Mouse (Mus musculus): ENCODE results near the gene Rora. TPM values are rescaled to one million over a fixed set of nuclear protein-coding genes. Genes with fewer than 3 reads are reported as not detected.

Rora gene
- polyA plus RNA-seq, 1 experiment from 2014 or later: 8.9 TPM

DNA sequence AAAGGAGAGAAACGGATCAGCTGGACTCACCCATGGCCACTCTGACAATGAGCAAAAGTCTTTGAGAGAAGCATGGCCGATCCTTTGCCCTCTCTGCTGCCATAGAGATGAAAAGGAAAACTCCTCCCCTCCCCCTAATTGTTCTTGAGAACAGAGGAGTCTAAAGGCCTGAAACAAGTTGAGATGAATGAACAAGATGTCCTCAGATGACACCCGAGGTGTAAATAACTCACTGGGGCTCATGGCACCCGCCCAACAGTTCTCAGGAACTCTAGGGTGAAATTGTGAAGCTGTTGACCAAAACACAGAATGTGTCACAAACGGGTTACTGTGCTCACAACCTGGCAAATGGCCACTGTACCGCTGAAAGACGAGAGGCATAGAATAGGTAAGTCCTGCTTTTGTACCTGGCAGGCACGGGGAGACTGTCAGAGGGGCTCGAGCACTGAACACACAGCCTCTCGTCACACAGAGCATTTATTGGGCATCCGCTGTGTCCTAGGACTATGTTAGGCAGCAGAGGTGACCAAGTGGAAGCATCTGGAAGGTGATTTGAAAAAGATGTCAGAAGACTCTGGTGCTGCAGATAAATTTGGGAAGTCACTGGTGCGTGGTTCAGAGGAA lies 467.6 kb downstream of the Rora start:
- no peak for ATAC-seq (replicated peaks; ENCODE audit: low FRiP score)
- no peak overlapping the region for H3K4me3 ChIP-seq (replicated peaks)
- H3K9me3 ChIP-seq (replicated peaks): no peaks in the 10 kb centered on the region
- no peaks in the 10 kb centered on the region for H3K27me3 ChIP-seq
- H3K9ac ChIP-seq: no peak overlapping the region
- H3K27ac ChIP-seq: no peak overlapping the region
- H3K4me1 ChIP-seq: peaks cover 30% of the 10 kb centered on the region
- H3K36me3 ChIP-seq: no peaks in the 10 kb centered on the region
- WGBS: 36% methylated on average over 12 of the region's 12 CpGs
- no peak overlapping the region for H3K4me2 ChIP-seq

DNA sequence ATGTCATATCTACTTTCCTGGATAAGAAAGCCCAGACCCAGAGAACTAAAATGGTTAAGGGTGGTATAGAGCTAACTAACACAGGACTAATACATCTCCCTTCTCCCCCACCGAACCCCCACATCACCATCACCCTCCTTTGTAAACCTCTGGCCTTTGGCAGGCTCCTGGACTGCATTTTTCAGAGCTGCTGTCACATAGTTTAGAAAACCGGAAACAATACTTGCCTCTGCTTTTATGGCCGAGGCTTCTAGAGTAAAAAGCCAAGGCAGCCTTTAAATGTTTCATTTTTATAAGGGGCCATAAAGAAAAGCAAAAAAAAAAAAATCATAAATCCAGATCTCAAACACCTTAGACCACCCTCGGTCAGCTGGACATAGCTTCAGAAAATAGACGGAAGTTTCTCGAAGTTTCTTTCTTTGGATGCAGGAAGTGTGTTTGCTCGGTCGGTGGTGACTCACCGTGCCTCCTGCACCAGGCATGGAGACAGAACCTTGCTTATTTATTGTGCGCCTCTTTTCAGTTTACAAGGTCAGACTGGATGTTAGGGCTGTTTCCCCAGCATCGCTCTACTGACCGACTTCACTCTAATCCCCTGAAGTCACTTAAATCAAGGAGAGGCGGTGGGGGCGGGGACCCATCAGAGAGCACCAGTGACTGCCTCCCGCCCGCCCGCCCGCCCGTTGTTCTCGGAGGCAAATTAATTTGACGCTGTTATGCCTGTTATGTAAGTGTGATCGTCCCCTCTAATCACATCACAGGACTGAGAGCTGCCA lies 471.6 kb downstream of the Rora start:
- ATAC-seq (replicated peaks; ENCODE audit: low FRiP score): peak; percentile 70
- peak overlapping the region; percentile 28; the same call in 1 of the 2 replicates for H3K4me3 ChIP-seq (replicated peaks)
- WGBS: 3% methylated on average over 22 of the region's 22 CpGs
- peaks cover 30% of the 10 kb centered on the region for H3K4me1 ChIP-seq
- H3K36me3 ChIP-seq: no peaks in the 10 kb centered on the region
- H3K4me2 ChIP-seq: peak overlapping the region; percentile 60
- no peaks in the 10 kb centered on the region for H3K9me3 ChIP-seq (replicated peaks)
- H3K27me3 ChIP-seq: no peaks in the 10 kb centered on the region
- H3K27ac ChIP-seq: peak overlapping the region; percentile 55; the same call in 1 of the 2 replicates
- H3K9ac ChIP-seq: no peak overlapping the region

DNA sequence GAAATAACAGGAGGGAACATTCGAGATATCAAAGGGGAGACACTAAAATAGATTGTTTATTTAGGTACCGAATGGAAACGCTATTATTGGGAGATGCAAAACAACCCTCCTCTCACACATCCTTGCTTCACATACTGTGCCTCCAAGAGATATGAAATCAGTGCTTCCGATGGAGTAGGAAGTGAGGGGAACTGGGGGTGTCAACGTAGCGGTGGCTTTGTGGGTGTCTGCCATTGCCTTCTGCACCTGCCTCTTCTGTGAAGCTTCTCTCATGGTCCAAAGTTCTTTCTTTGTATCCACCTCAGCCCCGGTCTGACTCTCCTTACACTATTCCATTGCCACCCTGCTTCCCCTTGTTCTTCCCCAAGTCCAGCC lies 472.2 kb downstream of the Rora start:
- H3K27me3 ChIP-seq: no peaks in the 10 kb centered on the region
- H3K4me3 ChIP-seq (replicated peaks): peak overlapping the region; percentile 28; the same call in 1 of the 2 replicates
- H3K36me3 ChIP-seq: no peaks in the 10 kb centered on the region
- no peak overlapping the region for H3K9ac ChIP-seq
- no peak overlapping the region for H3K27ac ChIP-seq
- H3K9me3 ChIP-seq (replicated peaks): no peaks in the 10 kb centered on the region
- H3K4me2 ChIP-seq: peak overlapping the region; percentile 60
- no peak for ATAC-seq (replicated peaks; ENCODE audit: low FRiP score)
- WGBS: 34% methylated on average over 7 of the region's 7 CpGs
- H3K4me1 ChIP-seq: peaks cover 30% of the 10 kb centered on the region

DNA sequence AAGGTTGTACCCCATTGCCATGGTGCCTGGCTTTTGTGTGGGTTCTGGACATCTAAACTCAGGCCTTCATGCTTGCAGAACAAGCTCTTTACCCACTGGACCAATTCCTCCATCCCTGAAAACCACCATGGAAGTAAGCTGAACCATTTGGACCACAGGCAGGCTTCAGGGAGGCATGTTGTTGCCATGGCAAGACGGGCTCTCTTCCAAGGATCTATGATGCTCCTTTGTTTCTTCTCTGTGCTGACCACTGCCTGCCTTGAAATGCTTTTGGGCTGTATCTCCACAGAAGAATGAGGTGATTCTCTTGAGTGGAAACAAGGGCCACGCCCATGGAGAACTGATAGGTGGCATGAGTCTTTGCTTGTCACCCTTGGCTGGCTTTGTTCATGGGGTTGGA lies 473.0 kb downstream of the Rora start:
- no peak overlapping the region for H3K4me3 ChIP-seq (replicated peaks)
- H3K9ac ChIP-seq: no peak overlapping the region
- 93% methylated on average over 2 of the region's 2 CpGs for WGBS
- peaks cover 22% of the 10 kb centered on the region for H3K4me1 ChIP-seq
- ATAC-seq (replicated peaks; ENCODE audit: low FRiP score): no peak
- H3K27ac ChIP-seq: no peak overlapping the region
- no peaks in the 10 kb centered on the region for H3K27me3 ChIP-seq
- no peaks in the 10 kb centered on the region for H3K9me3 ChIP-seq (replicated peaks)
- H3K4me2 ChIP-seq: no peak overlapping the region
- no peaks in the 10 kb centered on the region for H3K36me3 ChIP-seq

DNA sequence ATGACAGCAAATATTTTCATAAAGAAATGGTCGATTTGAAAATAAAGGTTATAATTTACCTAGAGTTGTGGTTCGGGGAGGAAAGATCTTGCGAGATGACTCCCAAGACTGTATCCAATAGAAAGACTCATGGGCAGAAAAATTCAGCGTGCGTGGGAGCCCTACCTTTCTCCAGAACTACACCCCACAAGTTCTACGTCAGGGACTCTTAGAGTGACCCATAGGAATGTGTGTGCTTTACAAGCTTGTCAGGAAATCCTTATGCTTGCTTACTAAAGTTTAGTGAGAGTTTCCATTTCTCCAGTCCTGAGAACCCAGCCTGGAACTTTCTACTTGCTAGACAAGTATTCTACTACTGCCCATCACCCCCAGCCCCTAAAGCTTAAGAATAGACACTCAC lies 474.7 kb downstream of the Rora start:
- ATAC-seq (replicated peaks; ENCODE audit: low FRiP score): no peak
- no peak overlapping the region for H3K27ac ChIP-seq
- H3K36me3 ChIP-seq: no peaks in the 10 kb centered on the region
- no peak overlapping the region for H3K9ac ChIP-seq
- no peak overlapping the region for H3K4me2 ChIP-seq
- H3K4me3 ChIP-seq (replicated peaks): no peak overlapping the region
- 45% methylated on average over 6 of the region's 6 CpGs for WGBS
- H3K27me3 ChIP-seq: no peaks in the 10 kb centered on the region
- peaks cover 24% of the 10 kb centered on the region for H3K4me1 ChIP-seq
- no peaks in the 10 kb centered on the region for H3K9me3 ChIP-seq (replicated peaks)

DNA sequence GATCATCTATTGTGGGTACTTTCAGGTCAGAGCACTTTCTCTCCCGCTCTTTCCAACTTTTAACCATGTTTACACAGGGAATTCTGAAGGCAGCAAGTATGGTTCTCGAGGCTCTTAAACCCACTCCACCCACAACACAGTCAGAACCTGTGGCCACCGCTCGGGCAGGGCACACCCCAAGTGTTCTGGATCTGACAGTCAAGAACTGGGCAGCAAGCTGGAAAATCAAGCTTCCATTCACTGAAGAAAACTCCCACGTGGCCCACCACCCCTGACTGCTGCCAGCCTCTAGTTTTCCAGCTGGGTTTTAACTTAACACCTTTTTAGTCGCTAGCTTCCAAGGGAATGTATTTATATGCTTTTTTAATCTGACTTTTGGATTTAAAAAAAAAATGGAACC lies 479.4 kb downstream of the Rora start:
- Histone ChIP-seq H3K4me2 (no peak overlapping the region), H3K9ac (no peak overlapping the region), H3K4me1 (peaks cover 19% of the 10 kb centered on the region), H3K4me3 (replicated peaks) (no peak overlapping the region), H3K27me3 (no peaks in the 10 kb centered on the region), H3K9me3 (replicated peaks) (no peaks in the 10 kb centered on the region), H3K36me3 (no peaks in the 10 kb centered on the region), H3K27ac (no peak overlapping the region)
- ATAC-seq (replicated peaks; ENCODE audit: low FRiP score): no peak
- 62% methylated on average over 6 of the region's 6 CpGs for WGBS

DNA sequence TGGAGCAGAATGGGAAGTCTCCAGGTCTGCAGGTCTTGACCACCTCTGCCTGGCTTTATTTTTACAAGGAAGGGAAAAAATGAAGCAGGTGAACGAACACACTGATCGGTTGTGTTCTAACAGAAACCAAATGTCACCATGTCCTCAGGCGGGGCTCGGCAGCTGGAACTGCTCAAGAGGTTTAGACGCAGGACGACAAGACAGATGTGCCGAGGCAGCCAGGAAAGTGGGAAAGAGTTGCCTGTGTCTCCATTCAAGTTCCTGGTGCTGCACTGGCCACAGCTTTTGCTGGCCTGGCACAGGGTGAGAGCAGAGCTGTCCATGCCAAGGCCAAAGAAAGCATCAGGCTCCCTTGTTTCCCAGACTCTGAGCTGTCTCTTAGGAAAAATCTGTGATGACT lies 480.1 kb downstream of the Rora start:
- no peaks in the 10 kb centered on the region for H3K27me3 ChIP-seq
- H3K27ac ChIP-seq: peak overlapping the region; percentile 67
- H3K4me1 ChIP-seq: peaks cover 19% of the 10 kb centered on the region
- H3K9ac ChIP-seq: no peak overlapping the region
- no peaks in the 10 kb centered on the region for H3K36me3 ChIP-seq
- ATAC-seq (replicated peaks; ENCODE audit: low FRiP score): 0 out of 2 replicates have a peak, but pooled peaks have one; percentile 18
- H3K9me3 ChIP-seq (replicated peaks): no peaks in the 10 kb centered on the region
- 22% methylated on average over 7 of the region's 7 CpGs for WGBS
- H3K4me2 ChIP-seq: 0 out of 2 replicates have a peak overlapping the region, but pooled peaks have one; percentile 1
- H3K4me3 ChIP-seq (replicated peaks): no peak overlapping the region

DNA sequence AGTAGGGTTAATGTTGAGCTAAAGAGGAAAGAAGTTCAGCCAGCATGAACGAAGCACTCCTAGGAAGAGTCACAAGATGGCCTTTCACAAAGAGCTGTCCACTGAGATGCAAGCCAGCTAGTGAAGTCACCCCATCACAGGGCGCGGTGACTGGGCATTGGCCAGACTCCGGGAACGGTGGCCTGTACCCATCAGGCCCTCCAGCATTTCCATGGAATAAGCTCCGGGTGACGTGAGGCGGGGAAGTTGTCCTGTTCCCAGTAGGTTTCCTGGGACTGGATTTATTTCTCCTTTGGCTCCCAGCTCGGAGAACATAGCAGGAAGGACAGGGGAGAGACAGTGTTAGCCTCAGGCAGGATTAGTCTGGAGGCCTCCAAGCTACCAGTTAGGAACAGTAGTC lies 481.0 kb downstream of the Rora start:
- peaks cover 19% of the 10 kb centered on the region for H3K4me1 ChIP-seq
- H3K4me2 ChIP-seq: no peak overlapping the region
- no peak overlapping the region for H3K27ac ChIP-seq
- no peak overlapping the region for H3K4me3 ChIP-seq (replicated peaks)
- ATAC-seq (replicated peaks; ENCODE audit: low FRiP score): no peak
- H3K9ac ChIP-seq: no peak overlapping the region
- 84% methylated on average over 9 of the region's 9 CpGs for WGBS
- no peaks in the 10 kb centered on the region for H3K36me3 ChIP-seq
- H3K9me3 ChIP-seq (replicated peaks): no peaks in the 10 kb centered on the region
- no peaks in the 10 kb centered on the region for H3K27me3 ChIP-seq

DNA sequence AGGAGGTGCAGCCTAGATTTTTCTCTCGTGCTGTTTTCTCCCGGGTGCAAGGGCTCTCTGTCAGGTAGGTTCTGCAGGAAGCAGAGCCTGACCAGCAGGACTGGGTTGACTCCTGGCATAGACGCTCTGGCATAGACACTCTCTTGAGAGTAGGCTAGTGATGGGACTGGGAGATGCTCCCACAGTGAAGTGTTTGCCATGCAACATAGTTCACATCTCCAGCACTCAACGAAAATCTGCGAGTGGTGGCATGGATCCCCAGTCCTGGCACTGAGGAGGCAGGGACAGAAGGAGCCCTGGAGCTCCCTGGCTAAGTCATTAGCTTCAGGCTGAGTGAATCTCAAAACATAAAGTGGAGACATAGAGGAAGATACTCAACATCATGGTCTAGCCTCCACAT lies 483.2 kb downstream of the Rora start:
- H3K27me3 ChIP-seq: no peaks in the 10 kb centered on the region
- H3K4me1 ChIP-seq: peaks cover 24% of the 10 kb centered on the region
- H3K36me3 ChIP-seq: no peaks in the 10 kb centered on the region
- WGBS: 85% methylated on average over 5 of the region's 5 CpGs
- H3K27ac ChIP-seq: no peak overlapping the region
- H3K4me2 ChIP-seq: no peak overlapping the region
- H3K4me3 ChIP-seq (replicated peaks): no peak overlapping the region
- no peak overlapping the region for H3K9ac ChIP-seq
- no peak for ATAC-seq (replicated peaks; ENCODE audit: low FRiP score)
- H3K9me3 ChIP-seq (replicated peaks): no peaks in the 10 kb centered on the region

DNA sequence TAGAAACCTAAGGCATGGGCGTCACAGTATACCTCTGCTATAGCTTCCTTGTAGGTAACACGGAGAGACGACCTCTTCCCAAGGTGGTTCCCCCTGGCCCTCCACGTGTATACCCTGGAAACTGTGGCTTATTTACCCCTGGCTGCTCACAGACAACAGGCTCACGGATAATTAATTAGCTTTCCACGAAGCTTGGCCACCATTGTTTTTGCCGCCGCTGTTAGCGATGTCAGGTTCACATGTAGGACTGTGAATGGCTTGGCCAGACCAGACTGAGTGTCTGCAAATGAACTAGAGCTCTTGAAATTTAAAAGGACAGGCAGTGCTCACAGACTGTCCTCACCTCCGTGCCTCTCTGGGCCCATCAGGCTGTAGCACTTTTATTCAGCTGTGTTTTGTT lies 483.8 kb downstream of the Rora start:
- ATAC-seq (replicated peaks; ENCODE audit: low FRiP score): no peak
- H3K4me1 ChIP-seq: peaks cover 24% of the 10 kb centered on the region
- H3K4me2 ChIP-seq: no peak overlapping the region
- 67% methylated on average over 10 of the region's 10 CpGs for WGBS
- H3K4me3 ChIP-seq (replicated peaks): no peak overlapping the region
- no peak overlapping the region for H3K9ac ChIP-seq
- no peaks in the 10 kb centered on the region for H3K27me3 ChIP-seq
- no peaks in the 10 kb centered on the region for H3K36me3 ChIP-seq
- H3K27ac ChIP-seq: no peak overlapping the region
- no peaks in the 10 kb centered on the region for H3K9me3 ChIP-seq (replicated peaks)

DNA sequence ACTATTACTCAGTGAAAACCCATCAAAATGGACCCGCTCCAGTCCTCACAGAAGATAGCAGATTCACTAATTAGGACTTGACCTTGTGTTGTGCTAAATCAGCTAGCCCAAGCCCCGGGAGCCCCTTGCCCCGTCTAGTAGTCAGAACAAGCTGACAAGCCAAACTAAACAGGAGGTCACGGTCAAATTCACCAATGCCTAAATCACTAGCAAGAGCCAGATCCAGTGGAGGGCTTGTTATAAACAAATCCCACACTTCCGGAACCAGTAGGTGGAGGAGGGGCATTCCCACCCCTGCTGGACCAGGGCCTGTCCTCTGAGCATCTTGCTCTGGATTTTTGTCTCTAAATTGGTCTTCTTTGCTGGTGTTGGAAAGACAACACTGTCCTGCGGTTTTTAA lies 486.6 kb downstream of the Rora start:
- 34% methylated on average over 6 of the region's 6 CpGs for WGBS

DNA sequence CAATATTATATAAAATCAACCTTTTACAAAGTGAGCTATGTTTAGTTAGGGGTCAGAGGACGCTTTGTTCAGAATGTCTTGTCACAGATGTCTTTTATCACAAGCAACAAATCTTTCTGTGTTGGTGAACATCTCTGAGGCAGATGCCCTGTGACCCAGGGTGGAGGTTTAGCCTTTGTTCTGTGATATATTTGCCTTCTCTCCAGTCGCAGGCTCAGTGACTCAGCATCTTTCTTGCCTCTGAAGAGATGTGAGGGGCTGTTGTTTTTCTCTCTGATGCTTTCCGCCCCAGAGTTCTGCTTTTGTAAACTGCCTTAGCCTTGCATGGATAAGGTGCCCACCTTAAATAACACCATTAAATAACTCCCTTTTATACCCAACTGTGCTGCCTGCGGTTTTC lies 488.3 kb downstream of the Rora start:
- no peak for ATAC-seq (replicated peaks; ENCODE audit: low FRiP score)
- no peak overlapping the region for H3K4me2 ChIP-seq
- H3K27me3 ChIP-seq: no peaks in the 10 kb centered on the region
- 0 out of 2 replicates have a peak, but pooled peaks cover 5% of the 10 kb centered on the region for H3K4me1 ChIP-seq
- no peak overlapping the region for H3K4me3 ChIP-seq (replicated peaks)
- H3K27ac ChIP-seq: no peak overlapping the region
- no peaks in the 10 kb centered on the region for H3K36me3 ChIP-seq
- H3K9ac ChIP-seq: no peak overlapping the region
- H3K9me3 ChIP-seq (replicated peaks): no peaks in the 10 kb centered on the region; the same call in 1 of the 2 replicates
- 61% methylated on average over 4 of the region's 4 CpGs for WGBS

More for the DNA sequence above, 486.6 kb downstream of the Rora start:
- H3K4me2 ChIP-seq: no peak overlapping the region
- H3K27me3 ChIP-seq: no peaks in the 10 kb centered on the region
- 0 out of 2 replicates have a peak, but pooled peaks cover 9% of the 10 kb centered on the region for H3K4me1 ChIP-seq
- no peak for ATAC-seq (replicated peaks; ENCODE audit: low FRiP score)
- H3K9me3 ChIP-seq (replicated peaks): no peaks in the 10 kb centered on the region
- H3K27ac ChIP-seq: no peak overlapping the region
- H3K36me3 ChIP-seq: no peaks in the 10 kb centered on the region
- no peak overlapping the region for H3K9ac ChIP-seq
- H3K4me3 ChIP-seq (replicated peaks): no peak overlapping the region
